Mouse (Mus musculus) lung, postnatal 25 days (tissue): ENCODE data around the gene Glp2r.

Source experiments
- DNase-seq: peaks from one replicate; pipeline ENCODE4 v3.0.0; 2022; ENCODE audit warnings: low spot score

The Glp2r gene

DNA sequence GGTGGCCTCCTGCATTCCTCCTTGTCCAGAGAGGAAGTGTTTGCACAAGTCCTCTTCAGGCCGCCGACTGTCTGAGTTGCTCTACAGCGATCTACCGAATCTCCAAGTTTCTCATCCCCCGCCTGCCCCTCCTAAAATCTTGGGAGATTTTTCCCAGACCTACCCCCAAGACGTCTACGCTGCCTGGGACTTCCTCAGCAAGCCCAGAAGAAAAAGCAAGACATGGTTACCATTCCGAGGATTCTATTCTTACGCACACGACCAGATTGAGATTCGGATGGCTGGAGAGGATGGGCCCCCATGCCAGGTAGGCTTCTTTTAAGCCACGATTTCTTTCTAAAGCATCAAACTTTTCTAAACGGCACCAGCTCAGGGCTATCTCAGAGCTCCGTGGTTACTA is at the start of gene Glp2r:
TSS of gene Glp2r (minus strand) at position 101 of the 400 bp plus-strand sequence.
- no peak for DNase-seq

DNA sequence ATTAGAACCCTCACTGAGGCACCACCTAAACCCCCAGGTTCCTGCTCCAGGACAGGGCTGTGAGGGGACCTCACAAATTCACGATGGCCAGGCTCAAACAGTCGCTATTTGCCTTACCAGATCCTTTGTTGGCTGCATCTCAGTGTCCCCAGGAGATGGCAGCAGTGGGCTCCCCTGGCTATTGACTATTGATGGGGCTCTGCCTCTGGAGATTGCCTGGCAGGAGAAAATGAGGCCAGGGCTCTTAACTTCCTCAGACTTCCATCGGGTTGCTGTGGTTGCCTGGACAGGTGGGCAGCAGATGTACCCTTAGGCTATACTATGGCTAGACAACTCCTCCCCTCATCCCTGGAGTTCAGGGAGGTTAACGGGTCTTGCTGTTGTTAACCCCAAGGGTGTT is 49.3 kb upstream of the Glp2r start:
- DNase-seq, result peak; percentile 51

DNA sequence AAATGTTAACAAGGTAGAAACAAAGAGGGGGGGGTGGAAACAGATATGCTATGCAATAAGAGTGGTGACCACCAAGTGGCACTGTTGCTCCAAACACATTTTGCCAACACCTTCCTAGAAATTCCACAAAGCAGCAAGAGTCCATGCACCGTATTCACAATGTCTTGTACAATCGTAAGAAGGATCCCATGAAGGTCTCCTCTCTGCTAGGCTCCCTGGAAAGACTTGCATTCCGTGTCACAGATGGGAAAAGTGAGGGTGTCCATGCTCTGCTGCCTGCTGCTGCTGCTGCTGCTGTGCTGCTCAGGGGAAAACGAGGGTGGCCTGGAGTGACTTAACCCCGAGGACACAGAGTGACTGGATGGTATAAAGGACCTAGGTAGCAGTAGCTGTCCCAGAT is 48.7 kb upstream of the Glp2r start:
- peak; percentile 46 for DNase-seq

DNA sequence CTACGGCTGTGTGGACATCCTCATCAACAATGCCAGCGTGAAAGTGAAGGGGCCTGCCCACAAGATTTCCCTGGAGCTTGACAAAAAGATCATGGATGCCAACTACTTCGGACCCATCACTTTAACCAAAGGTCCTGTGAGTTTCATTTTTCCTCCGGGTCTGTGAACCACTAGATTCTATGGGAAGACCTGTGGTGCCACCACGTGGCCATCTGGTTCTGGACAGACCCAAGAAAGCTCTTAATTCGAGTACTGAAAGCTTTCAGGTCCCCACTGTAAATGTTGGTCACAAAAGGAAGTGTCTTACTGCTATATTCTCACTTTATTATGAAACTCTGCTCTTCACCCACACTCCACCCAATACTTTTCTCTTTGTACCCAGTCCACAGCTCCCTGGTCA is 40.6 kb upstream of the Glp2r start:
- DNase-seq, result no peak

DNA sequence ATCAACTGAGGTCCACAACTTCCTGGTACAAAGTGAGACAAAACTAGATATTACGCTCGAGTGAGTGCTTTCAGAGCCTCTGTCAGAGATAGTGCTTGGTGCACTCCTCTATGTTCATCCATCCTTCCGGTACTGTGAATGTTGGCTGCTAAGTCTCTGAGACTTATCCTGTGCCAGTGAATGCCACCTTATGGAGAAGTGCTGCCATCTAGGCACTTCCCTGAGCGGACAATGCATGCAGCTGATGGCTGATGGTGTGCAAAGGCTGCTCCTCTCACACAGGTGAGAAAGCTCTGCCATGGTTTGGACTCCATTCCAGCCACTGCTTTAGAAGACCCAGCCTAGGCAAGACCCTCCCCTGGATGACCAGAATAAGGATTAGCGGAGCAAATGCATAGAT is 37.1 kb upstream of the Glp2r start:
- DNase-seq, result no peak

DNA sequence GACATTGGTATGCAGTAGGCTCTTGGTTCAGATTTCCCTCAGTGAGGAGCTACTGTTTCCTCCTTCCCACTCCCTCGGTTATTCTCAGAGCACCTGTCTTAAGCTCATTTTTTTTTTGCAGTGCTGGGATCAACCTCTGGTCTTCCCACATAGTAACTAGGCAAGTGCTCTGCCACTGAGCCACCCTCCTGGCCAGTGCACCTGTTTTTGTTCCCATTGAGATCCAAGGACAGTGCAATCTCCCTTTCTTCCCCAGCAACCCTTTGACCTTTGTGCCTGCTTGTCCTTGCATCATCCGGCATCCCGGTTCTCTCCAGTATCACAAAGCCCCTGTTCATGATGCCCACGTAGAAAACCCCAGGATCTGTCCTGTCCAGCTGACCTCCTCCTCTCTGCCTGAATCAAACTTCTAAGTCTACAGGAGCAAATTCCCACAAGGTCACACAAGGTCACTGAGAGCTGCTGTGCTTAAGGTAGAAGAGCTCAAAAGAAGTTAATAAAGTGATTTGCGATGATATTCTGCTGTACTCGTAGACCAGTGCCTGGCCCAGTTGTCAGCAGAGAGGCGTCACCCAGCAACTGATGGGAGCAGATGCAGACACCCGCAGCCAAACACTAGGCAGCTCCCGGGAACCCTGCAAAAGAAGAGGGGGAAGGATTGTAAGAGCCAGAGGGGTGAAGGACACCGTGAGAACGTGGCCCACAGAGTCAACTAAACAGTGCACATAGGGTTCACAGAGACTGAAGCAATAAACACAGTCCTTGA is 36.1 kb upstream of the Glp2r start:
- DNase-seq, result no peak

DNA sequence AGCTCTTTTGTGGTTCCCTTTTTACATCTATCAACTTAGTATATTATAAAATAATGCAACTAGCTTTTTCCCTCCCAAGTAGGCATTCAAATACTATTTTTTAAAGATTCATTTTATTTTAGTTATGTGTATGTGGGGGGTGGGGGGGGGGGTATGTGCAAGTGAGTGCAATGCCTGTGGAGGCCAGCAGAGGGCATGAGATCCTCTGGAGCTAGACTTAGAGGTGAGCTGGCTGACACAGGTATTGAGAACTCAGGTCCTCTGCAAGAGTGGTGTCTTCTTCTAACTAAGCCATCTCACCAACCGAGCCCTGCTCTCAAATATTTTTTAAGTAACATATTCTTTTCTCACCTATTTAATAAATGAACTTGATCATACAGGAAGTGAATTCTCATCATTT is 34.6 kb upstream of the Glp2r start:
- no peak for DNase-seq

DNA sequence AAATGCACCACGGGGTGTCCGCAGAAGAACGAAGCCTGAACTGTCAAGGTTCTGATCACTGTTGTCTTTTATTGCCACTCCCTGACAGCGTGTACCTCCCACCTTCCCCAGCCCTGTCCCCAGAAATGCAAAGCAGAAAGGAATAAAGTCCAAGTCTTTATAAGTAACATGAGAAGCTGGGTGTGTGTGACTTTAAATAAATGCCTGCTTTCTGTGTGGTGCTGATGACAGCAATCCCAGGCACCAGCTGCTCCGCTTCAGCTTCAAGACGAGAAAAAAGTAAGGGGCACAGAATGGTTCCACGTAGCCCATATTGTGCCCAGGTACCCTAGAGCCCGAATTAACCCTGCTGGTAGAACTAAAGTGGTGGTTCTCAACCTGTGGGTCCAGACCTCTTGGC is 30.2 kb upstream of the Glp2r start:
- DNase-seq, result no peak

DNA sequence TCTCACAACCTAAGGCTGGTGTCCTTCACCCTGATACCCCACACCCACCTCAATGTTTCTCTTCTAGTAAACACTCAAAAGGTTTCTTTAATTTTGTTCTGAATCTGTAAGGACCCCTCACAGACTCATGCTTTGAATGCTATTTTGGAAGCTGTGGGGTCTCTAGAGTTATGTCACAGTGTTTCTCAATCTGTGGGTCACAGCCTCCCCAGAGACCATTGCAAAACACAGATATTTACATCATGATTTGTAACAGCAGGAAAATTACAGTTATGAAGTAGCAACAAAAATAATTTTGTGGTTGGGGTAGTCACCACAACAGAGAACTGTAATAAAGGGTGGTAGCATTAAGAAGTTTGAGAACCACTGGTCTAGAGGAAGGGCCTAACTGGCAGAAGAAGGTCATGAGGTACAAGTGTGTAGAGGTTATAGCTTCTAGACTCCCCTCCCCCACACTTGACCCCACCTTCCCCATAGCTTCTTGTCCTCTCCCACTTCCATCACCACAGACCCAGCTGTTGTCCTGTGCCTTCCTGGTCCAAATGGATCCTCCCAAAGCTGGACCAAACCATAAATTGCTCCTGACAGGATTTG is 29.3 kb upstream of the Glp2r start:
- DNase-seq, result no peak

DNA sequence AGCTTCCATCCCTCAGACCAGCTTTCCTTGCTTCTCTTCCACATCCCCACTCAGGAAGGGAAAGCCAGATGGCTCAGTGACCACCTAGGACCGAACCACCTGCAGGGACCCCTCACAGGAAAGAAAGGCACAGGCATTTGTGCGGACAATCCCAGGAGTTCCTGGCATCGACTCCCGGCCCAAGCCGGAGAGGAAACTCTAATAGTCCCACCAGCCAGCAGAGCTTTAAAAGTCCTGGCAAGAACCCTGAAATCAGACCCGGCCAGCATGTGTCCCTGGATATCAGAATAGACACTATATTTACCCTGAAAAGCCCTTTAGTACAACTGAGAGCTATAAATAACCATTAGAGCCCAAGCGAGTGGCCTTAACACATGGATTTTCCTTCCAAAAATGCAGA is 27.0 kb upstream of the Glp2r start, which contains the start of gene Dhrs7c:
TSS of gene Dhrs7c (plus strand) at position 257 of the 400 bp plus-strand sequence.
- no peak for DNase-seq

DNA sequence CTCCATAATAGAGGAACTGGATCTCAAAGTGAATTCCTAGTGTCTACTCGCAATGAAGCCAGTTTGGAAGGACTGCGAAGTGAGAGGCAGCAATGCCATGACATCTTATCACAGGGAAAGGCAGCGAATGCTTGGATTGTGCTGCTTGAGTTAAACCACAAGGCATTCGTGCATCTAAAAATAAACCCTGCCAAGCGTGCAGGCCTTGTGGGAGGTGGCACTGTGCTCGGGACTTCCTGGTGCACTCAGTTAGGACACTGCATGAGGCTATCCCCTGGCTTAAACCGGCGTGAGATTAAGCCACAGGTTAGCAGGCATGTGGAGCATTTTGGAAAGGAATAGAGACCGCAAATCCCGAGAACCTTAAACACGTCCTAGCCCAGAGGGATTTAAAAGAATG is 19.2 kb upstream of the Glp2r start:
- DNase-seq, result no peak

DNA sequence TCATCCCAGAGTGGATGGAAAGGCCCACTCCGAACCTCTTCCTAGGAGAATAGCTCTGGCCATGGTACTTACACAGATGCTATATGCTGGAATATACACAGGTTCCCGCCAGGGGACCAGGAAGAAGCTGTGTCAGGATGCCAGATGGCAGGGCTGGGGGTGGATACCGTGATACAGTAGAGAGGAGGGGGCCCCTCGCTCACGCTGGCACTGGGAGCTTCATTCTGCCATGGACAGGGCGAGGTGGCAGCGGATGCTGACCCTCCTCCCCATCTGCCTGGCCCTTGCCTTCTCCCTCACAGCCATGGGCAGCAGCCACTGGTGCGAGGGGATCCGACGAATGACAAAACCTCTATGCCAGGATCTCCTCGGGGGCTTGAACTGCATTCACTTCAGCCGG is 3.4 kb upstream of the Glp2r start, which contains the start of gene Gsg1l2:
TSS of gene Gsg1l2 (plus strand) at position 230 of the 400 bp plus-strand sequence.
- no peak for DNase-seq

DNA sequence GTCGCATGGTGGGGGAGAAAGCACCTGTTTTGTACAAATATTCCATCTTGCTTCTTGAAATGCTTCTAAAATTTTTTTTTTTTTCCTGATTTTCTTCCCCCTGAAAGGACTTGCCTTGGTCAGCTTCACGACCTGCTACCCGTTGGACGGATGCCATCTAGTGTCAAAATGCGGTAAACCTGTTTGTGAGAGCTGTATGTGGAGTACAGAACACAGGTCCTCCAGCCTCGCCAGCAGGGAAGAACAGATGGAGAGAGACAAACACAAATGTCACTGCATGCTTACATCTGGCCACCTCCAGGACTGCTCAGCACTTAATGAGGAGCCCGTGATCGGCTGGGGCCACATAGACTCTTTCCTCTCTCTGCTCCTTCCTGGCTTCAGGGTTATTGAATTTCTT is 1.6 kb upstream of the Glp2r start:
- DNase-seq, result peak; percentile 10

DNA sequence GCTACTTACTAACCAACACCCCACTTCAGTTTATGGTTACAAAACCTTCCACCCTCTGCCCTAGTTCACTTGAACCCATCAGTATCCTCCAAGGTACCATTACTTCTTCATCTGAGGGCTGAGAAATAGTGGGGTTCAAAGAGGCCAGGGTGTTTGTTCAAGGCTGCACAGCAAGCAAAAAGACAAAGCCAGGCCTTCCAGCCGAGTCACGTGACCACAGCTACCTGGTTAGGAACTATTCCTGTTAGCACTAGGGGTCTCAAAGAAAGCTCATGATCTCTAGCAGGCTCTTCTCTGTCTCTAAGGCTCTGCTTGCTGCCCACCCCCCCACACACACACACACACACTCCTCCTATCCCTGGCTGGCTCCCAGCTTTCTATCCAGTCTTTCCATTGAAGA is 738 bp upstream of the Glp2r start:
- DNase-seq, result no peak

DNA sequence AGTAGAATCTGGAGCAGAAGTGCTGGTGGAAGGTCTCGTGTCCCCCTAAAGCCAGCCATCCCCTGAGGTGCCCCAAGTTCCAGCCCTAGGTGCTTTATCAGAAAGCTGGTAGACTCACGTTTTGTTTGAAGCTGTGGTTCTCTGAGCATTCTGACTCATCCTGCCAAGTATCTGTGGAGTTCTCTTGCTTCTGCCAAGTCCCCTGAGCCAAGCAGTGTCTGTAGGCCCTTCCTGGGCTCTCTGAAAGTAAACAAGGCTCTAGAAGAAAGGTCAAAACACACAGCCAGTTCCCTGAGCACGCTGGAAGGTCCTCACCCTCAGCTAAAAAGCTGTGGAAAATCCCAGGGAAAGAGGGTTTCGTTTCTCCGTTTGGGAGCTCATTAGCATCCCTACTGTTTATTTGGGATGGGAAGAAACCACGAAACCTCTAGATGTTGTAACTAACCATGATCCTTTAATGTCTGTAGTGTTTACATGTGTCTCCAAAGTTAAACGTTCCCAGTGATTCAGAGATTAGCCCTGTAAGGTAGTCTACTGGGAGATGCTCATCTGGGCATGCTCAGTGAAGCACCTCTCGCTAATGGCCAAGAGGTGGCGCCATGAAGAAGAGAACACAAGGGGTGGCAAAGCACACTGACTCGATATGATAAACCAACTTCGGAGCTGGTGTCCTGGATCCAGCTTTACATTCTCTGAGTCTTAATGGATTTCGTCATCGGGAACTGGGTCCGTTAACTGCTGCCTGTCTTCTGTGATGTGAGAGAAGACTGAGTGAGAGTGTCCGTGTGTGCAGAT is 13.4 kb downstream of the Glp2r start:
- DNase-seq, result no peak

DNA sequence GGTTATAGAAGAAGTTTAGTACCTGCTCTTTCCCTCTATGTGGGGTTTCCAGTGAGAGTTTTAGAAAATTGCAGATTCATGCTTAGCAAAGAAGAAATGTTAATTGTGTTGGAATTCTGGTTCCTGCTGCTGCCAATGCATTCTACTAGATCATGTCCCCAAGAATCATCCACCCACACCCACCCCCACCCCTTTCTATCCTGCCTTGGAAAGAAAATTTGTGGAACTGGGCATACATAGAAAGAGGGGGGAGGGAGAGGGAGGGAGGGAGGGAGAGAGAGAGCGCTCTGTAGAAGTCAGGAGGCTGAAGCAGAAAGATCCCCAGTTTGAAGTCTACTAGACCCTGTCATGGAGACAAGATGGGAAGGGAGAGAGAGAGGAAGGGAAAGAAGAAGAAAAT is 14.7 kb downstream of the Glp2r start:
- no peak for DNase-seq

DNA sequence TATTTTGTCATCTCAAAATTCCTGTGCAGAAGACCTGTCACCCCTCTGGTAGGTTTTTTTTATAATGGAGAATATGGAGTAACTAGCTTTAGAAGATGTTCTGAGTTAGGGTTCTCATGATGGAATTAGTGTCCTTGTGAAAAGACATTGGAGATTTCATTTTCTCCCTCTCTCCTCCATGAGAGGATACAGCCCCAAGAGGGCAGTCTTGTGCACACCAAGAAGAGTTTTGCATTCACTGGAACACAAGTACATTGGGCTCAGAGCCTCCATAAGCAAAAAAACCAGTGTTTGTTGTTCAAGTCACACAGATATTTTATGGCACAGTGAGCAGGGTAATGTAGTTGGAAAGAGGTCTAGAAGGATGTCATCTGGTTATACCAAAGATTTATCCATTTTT is 29.4 kb downstream of the Glp2r start:
- no peak for DNase-seq

DNA sequence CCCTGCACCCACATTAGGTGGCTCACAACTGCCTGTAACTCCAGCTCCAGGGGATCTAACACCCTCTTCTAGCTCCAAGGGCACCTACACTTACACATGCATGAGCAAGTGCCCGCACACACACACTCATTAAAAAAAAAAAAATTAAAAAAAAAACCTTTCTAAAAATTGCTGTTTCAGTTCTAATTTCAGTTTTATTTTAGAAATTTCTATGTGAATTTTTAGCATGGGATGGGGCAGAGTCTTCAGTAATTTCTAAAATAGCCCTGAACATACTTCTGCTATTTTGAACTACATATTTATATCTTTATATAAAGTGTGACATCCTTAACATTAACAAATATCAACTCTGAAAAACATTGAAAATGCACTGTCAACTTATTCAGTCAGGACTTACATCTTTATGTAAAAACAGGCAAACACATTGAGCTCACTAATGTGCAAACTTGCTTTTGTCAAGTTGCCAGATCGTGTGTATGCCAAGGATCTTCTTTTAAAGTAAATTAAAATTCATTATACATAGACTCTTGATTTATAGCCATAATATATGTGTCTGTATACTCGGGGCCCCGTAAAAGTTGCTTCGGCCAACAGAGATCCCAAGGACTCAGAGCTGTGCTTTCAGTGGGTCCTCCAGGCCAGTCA is 32.0 kb downstream of the Glp2r start:
- no peak for DNase-seq

DNA sequence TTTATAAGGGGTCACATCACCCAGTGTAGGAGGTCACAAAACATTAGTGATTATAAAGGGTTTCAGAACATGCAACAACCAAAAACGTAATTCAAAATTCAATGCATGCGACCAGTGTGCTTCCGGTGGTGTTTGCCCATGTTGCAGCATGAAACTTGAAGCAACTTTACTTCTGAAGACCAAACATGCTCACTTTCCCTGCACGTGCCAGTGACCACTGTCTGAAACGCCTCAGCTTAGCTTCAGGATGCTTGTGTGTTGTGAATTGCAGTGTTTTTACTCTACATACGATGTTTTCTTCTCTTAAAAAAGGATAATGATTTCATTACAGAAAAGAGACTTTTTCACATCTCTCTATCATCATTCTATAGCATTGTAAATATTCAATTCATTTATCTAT is 32.6 kb downstream of the Glp2r start:
- DNase-seq, result no peak

DNA sequence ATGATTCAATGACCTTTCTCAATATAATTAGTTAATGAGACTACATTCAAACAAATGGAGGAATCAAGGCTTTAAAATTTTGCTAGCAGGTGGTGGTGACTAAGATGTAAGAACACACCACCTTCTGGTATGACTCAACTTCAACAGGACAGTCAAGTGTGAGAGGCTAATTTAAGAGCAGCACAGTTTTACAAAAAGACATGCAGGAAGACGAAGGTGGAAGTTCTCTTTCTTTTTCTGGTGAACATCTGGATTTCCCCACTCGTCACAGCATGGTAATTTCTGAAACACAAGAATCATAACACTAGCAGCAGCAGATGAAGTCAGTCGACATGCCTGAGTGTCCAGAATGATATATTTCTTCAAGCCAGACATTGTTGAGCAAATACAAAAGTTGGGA is 36.4 kb downstream of the Glp2r start:
- no peak for DNase-seq

DNA sequence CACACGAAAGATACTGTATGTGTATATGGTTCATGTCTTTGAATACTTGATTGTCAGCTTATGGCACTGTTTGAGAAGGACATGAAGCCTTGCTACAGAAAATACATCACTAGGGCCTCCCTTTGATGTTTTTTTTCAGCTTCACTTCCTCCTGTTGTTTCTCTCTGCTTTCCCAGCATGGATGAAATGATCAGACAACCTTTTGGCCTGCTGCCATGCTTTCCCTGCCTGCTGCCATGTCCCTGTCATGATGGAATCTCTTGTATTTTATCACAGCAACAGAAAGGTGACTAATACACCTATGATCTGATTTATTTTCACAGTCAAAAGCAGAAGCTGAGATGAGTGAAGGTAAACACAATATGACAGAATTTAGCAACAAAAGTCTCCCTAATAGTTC is 37.2 kb downstream of the Glp2r start:
- no peak for DNase-seq

DNA sequence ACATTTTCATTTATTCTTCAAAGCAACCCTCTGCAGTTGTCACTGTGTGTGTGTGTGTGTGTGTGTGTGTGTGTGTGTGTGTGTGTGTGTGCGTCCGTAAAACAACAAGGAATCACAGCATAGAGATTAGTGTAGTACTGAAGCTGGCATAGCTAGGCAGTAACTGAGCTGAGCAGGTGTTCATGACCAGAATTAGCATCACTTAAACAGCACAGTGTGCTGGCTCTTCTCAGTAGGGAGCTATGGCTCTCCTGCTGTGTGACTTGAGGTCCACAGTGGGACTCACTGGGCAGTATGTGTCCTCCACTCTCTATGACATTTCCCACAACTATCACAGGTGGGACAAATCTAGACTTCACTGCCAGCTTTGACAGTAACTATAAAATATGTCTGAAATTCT is 39.9 kb downstream of the Glp2r start:
- DNase-seq, result no peak

DNA sequence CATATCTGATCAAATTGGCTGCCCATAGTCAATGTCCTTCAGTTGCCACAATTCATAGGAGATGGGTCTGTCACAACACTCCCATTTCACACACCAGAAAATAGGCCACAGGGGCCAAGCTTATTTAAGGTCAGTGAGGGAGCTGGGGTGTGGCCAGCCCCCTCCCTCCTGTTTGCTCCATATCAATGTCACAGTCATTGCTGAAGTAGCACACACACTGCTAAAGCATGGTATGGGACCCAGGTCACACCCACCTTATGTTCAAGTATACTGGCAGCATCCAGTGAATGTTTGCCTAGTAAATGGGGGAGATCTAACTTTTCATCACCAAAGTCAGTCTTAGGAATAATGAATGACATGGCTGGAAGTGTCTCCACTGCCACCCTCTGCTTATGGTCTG is 42.2 kb downstream of the Glp2r start:
- no peak for DNase-seq
